Mouse (Mus musculus): ENCODE results near the gene Hace1. TPM values are rescaled to one million over a fixed set of nuclear protein-coding genes. Genes with fewer than 3 reads are reported as not detected.

Hace1 gene
- polyA plus RNA-seq, 1 experiment from 2014 or later, result 19.0 TPM

DNA sequence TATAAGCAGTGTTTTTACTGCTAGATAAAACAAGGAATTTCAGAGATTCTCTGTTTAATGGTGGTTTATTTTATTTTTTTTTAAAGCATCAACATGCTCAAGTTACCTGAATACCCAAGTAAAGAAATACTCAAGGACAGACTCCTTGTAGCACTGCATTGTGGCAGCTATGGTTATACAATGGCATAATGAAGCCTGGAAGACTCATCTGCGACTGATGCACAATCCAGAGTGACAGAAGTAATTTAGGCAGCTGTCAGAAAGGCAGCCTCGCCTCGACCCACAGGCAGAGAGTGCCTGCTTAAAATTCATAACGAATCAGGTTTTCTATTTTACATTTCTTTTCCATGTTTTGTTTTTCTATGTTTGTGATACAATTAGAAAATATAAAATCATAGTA lies 133.7 kb downstream of the Hace1 start:
- peak; percentile 78; the same call in 1 of the 2 replicates for ATAC-seq (replicated peaks)
- no peak overlapping the region for H3K4me3 ChIP-seq
- WGBS, result 27% methylated on average over 4 of the region's 4 CpGs
- no peaks in the 10 kb centered on the region for H3K9me3 ChIP-seq
- no peaks in the 10 kb centered on the region for H3K4me1 ChIP-seq
- no peaks in the 10 kb centered on the region for H3K36me3 ChIP-seq (replicated peaks)
- peak overlapping the region; percentile 50; the same call in 1 of the 2 replicates for H3K27ac ChIP-seq
- no peak overlapping the region for H3K4me2 ChIP-seq
- H3K27me3 ChIP-seq (replicated peaks), result no peaks in the 10 kb centered on the region
- H3K9ac ChIP-seq, result no peak overlapping the region

Small RNAs within 50 kb of the gene (microRNA-seq; reads per million reads assigned to microRNA genes)
- gene Gm27731, result not detected

Other genes with a start within 250 kb of the Hace1 start
- 1.5 and 1.6 TPM in 2 replicates for gene Bves, start 242.1 kb upstream of the Hace1 start, polyA plus RNA-seq (2015; fragmentation: Nextera tagmentation; extraction: Ambion mirVana)
- 8.7 and 9.0 TPM in 2 replicates for gene Lin28b, start 91.4 kb upstream of the Hace1 start, polyA plus RNA-seq (2015; fragmentation: Nextera tagmentation; extraction: Ambion mirVana)